Mouse (Mus musculus) lung, postnatal 0 days (tissue): ENCODE results near the gene Chn2.

Experiments
- CTCF ChIP-seq: IDR thresholded peaks from 2 replicates; pipeline ENCODE4 v1.5.1; 2016; ENCODE audit warnings: antibody characterized with exemption, mild to moderate bottlenecking
- EP300 ChIP-seq: IDR thresholded peaks from 2 replicates; pipeline ENCODE4 v1.6.1; 2016; ENCODE audit warnings: antibody characterized with exemption, mild to moderate bottlenecking, control low read depth

GRCm38 (mm10) chr6:54179874-54180212 is 140.5 kb downstream of the Chn2 start:
- TF ChIP-seq CTCF, result no peak
- no peak for TF ChIP-seq EP300
